13 mouse cellular contexts compared by ENCODE assay signal in the genomic region with DNA sequence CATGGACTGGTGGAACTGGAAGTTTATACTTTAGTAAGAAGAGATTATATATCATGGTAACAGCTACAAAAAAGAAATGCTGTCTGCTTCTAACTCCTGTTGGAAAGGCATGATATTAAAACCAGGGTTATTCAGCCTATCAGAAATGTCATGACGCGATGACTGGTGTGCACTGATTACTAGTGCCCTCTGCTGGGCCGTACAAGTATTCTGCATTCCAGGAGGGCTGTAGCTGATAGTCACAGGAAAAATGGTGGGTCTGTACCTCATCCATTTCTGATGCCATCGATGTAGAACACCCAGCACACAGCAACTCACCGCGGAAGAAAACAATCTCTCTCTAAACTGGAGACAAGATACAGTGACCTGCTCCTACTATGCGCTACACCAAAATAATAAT.
A peak's percentile ranks its signal among the peaks of the same experiment; 100 is the strongest.
DNase-seq lines count a peak whose midpoint lies in the region; ATAC-seq and TF ChIP-seq lines count a peak whose summit lies in the region.
"Had no signal": no experiment of that assay in that cellular context is flagged by ENCODE, and none has a peak within 500 bp of the region (broad histone marks: within the 10 kb centered on the region; RNA-seq: fewer than 3 reads in every experiment).

No protein-coding gene starts in this region.

- 73% methylated on average over 7 of the region's 7 CpGs for WGBS in hindbrain, postnatal 0 days
- WGBS in hindbrain, embryonic 13.5 days: 76% methylated on average over 7 of the region's 7 CpGs

- H3K4me3 ChIP-seq in hindbrain, postnatal 0 days (ENCODE audit: low read length): no peak overlapping the region
- no peak overlapping the region for H3K4me3 ChIP-seq in hindbrain, embryonic 13.5 days
- H3K4me3 ChIP-seq: forebrain, embryonic 13.5 days; limb, embryonic 15.5 days; midbrain, embryonic 15.5 days had no signal

- DNase-seq in hindbrain, postnatal 0 days (ENCODE audit: low spot score): no peak
- peak; percentile 5 for DNase-seq in lung, postnatal 10 days
- no peak for DNase-seq in lung, postnatal 14 days
- peak; percentile 38 for DNase-seq in ZHBTc4 (ENCODE audit: low read depth, low spot score)
- peak; percentile 39 for DNase-seq in retina, embryonic 14.5 days (ENCODE audit: low spot score)
- DNase-seq: heart, adult 18-20 months; spleen, adult 18-20 months; thymus, adult 2 months had no signal

- no peak overlapping the region for H3K27ac ChIP-seq in hindbrain, postnatal 0 days
- no peak overlapping the region for H3K27ac ChIP-seq in hindbrain, embryonic 13.5 days
- H3K27ac ChIP-seq: forebrain, embryonic 13.5 days; limb, embryonic 15.5 days; midbrain, embryonic 15.5 days had no signal

- no peaks in the 10 kb centered on the region for H3K4me1 ChIP-seq in hindbrain, postnatal 0 days (ENCODE audit: insufficient read depth, low read length)
- no peaks in the 10 kb centered on the region for H3K4me1 ChIP-seq in hindbrain, embryonic 13.5 days (replicated peaks)
- H3K4me1 ChIP-seq: forebrain, embryonic 13.5 days; limb, embryonic 15.5 days; midbrain, embryonic 15.5 days had no signal

- H3K36me3 ChIP-seq in hindbrain, postnatal 0 days (ENCODE audit: insufficient read depth, low read length): no peaks in the 10 kb centered on the region
- no peaks in the 10 kb centered on the region for H3K36me3 ChIP-seq in hindbrain, embryonic 13.5 days
- H3K36me3 ChIP-seq: limb, embryonic 15.5 days; midbrain, embryonic 15.5 days had no signal

- no peaks in the 10 kb centered on the region for H3K9me3 ChIP-seq in hindbrain, postnatal 0 days (ENCODE audit: low read length)
- no peaks in the 10 kb centered on the region for H3K9me3 ChIP-seq in hindbrain, embryonic 13.5 days
- H3K9me3 ChIP-seq: forebrain, embryonic 13.5 days; limb, embryonic 15.5 days; midbrain, embryonic 15.5 days had no signal

- ATAC-seq in hindbrain, postnatal 0 days: no peak
- no peak for ATAC-seq in hindbrain, embryonic 13.5 days (ENCODE audit: low FRiP score)
- ATAC-seq in CD4-positive, CD25-positive, alpha-beta regulatory T cell, adult 4 months: no peak
- ATAC-seq: forebrain, embryonic 13.5 days; midbrain, embryonic 15.5 days had no signal

- TF ChIP-seq CTCF in hindbrain, postnatal 0 days (IDR thresholded peaks at IDR 0.05; ENCODE audit: low read depth): peak; percentile 46

- H3K27me3 ChIP-seq in hindbrain, postnatal 0 days (ENCODE audit: insufficient read depth, low read length): no peaks in the 10 kb centered on the region
- H3K27me3 ChIP-seq in hindbrain, embryonic 13.5 days: no peaks in the 10 kb centered on the region
- H3K27me3 ChIP-seq: forebrain, embryonic 13.5 days; limb, embryonic 15.5 days; midbrain, embryonic 15.5 days had no signal

- no peak overlapping the region for H3K4me2 ChIP-seq in hindbrain, postnatal 0 days (ENCODE audit: low read depth, low read length)
- no peak overlapping the region for H3K4me2 ChIP-seq in hindbrain, embryonic 13.5 days
- H3K4me2 ChIP-seq: forebrain, embryonic 13.5 days; limb, embryonic 15.5 days; midbrain, embryonic 15.5 days had no signal

- H3K9ac ChIP-seq in hindbrain, postnatal 0 days (replicated peaks; ENCODE audit: low read length): no peak overlapping the region
- no peak overlapping the region for H3K9ac ChIP-seq in hindbrain, embryonic 13.5 days
- H3K9ac ChIP-seq: forebrain, embryonic 13.5 days; limb, embryonic 15.5 days; midbrain, embryonic 15.5 days had no signal

Comparison
In these comparisons a context has a peak if more than half of its experiments do, and no peak if none do; other contexts are left out.
1. DNase-seq: peak in lung, postnatal 10 days (single experiment), ZHBTc4 (single experiment) and retina, embryonic 14.5 days (single experiment); none in hindbrain, postnatal 0 days (single experiment) and lung, postnatal 14 days (single experiment).